Mouse (Mus musculus) limb, embryonic 14.5 days (tissue): ENCODE data around the gene Ctnnd2. TPM values are rescaled to one million over a fixed set of nuclear protein-coding genes. Genes with fewer than 3 reads are reported as not detected.

Experiments
- ATAC-seq: fragments of 200-750 bp; cut with Nextera tagmentation; 2 replicates; pipeline ENCODE4 v1.8.0; 2017; ENCODE audit warnings: low read depth, moderate number of reproducible peaks, moderate TSS enrichment; ENCODE audit not compliant: low FRiP score
- DNase-seq: peaks from one replicate; pipeline ENCODE4 v3.0.0-alpha.2; 2015; ENCODE audit warnings: low spot score
- H3K27ac ChIP-seq: fragments of 300-500 bp; sonication (generic); replicated peaks from 2 replicates; pipeline ENCODE4 v1.5.1; 2014; ENCODE audit warnings: low read depth, mild to moderate bottlenecking, low read length, moderate library complexity, mixed read lengths
- H3K27me3 ChIP-seq: fragments of 300-500 bp; sonication (generic); 2 replicates; pipeline ENCODE4 v1.6.1; 2014; ENCODE audit warnings: low read length, mixed read lengths; ENCODE audit not compliant: control insufficient read depth, insufficient read depth
- H3K36me3 ChIP-seq: fragments of 300-500 bp; sonication (generic); 2 replicates; pipeline ENCODE4 v1.6.1; 2014; ENCODE audit warnings: mild to moderate bottlenecking, low read length, moderate library complexity, mixed read lengths; ENCODE audit not compliant: control insufficient read depth, insufficient read depth
- H3K4me1 ChIP-seq: fragments of 300-500 bp; sonication (generic); 2 replicates; pipeline ENCODE4 v1.6.1; 2014; ENCODE audit warnings: antibody characterized with exemption, low read length, mixed read lengths; ENCODE audit not compliant: control insufficient read depth, insufficient read depth
- H3K4me2 ChIP-seq: fragments of 300-500 bp; sonication (generic); replicated peaks from 2 replicates; pipeline ENCODE4 v1.6.1; 2014; ENCODE audit warnings: low read depth, mild to moderate bottlenecking, low read length, moderate library complexity; ENCODE audit not compliant: severe bottlenecking
- H3K4me3 ChIP-seq: fragments of 300-500 bp; sonication (generic); replicated peaks from 2 replicates; pipeline ENCODE4 v1.5.1; 2014; ENCODE audit warnings: low read length
- H3K9ac ChIP-seq: fragments of 300-500 bp; sonication (generic); 2 replicates; pipeline ENCODE4 v1.6.1; 2014; ENCODE audit warnings: mild to moderate bottlenecking, low read depth, low read length, moderate library complexity; ENCODE audit not compliant: severe bottlenecking
- H3K9me3 ChIP-seq: fragments of 300-500 bp; sonication (generic); 2 replicates; pipeline ENCODE4 v1.6.1; 2016; ENCODE audit warnings: low read length; ENCODE audit not compliant: control insufficient read depth
- POLR2A ChIP-seq: fragments of 200-500 bp; IDR thresholded peaks from 2 replicates; pipeline ENCODE4 v1.8.0; 2012; ENCODE audit warnings: inconsistent platforms, mild to moderate bottlenecking, moderate library complexity, borderline replicate concordance; ENCODE audit not compliant: insufficient read depth, insufficient read length; ENCODE audit errors: extremely low read depth
- WGBS: fragments of 180-500 bp; shearing (Covaris S2); extraction: QIAGEN DNeasy Blood & Tissue Kit; methylation state at CpG from one replicate; pipeline ENCODE4 v1.1.7; 2014; 5-methylcytosine and 5-hydroxymethylcytosine counted together
- polyA plus RNA-seq, 2 experiments: library from polyadenylated mRNA; depleted of rRNA in 1 of 2; stranded (reverse) in 1 of 2; unstranded in 1 of 2; fragments of >200 nt; fragmentation: Nextera tagmentation in 1 of 2; extraction: Ambion mirVana in 1 of 2; gene quantifications; 2 replicates each; pipeline versions ENCODE4 v1.2.1 to v1.2.3; 2012 to 2014

The Ctnnd2 gene
- polyA plus RNA-seq, 2 experiments, result 3.6 to 4.2 TPM

DNA sequence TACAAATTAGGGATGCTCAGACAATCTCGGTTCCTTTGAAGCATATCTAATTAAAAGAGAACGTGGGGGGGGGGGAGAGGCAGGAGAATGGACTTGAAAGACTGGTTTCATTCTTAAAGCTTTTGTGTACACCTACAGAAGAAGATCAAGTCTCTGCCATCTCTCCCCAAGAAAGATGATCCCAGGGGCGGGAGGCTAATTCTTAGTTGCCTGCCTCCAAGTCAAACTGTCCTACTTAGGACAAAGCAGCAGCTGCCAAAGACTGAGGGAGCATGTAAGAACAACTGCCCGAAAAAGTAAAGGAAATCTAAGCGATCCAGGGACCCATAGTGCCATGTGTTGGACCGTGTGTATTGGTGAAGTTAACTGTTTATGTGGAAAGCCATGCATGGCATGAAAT, 836.2 kb downstream of the Ctnnd2 start:
- 69% methylated on average over 6 of the region's 6 CpGs for WGBS
- no peaks in the 10 kb centered on the region for H3K27me3 ChIP-seq
- no peaks in the 10 kb centered on the region for H3K9me3 ChIP-seq
- no peaks in the 10 kb centered on the region for H3K36me3 ChIP-seq
- H3K4me3 ChIP-seq, result no peak overlapping the region
- no peak overlapping the region for H3K27ac ChIP-seq
- DNase-seq (no peak), ATAC-seq (no peak)
- no peak overlapping the region for H3K4me2 ChIP-seq
- no peak for TF ChIP-seq POLR2A
- H3K4me1 ChIP-seq, result no peaks in the 10 kb centered on the region
- no peak overlapping the region for H3K9ac ChIP-seq

DNA sequence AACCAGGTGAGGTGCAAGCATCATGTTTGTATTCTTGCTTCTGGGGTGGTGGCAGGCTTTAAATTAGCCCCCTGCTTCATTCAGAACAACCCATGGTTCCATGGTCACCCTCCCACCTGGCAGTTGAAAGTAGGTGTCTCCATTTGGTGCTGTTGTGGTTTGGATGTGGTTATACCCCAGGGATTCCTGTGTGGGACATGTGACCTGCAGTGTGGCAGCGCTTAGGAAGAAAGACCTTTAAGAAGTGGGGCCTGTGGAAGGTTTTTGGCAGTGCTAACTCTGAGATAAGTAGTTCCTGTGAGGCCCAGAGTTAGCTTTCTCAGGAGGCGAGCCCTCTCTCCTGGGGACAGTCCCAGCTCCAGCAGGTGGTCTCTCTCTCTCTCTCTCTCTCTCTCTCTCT, 848.4 kb downstream of the Ctnnd2 start:
- ATAC-seq (no peak), DNase-seq (no peak)
- WGBS, result 60% methylated on average over 2 of the region's 2 CpGs
- no peak overlapping the region for H3K27ac ChIP-seq
- no peak overlapping the region for H3K4me2 ChIP-seq
- H3K4me3 ChIP-seq, result no peak overlapping the region
- H3K9me3 ChIP-seq, result no peaks in the 10 kb centered on the region
- no peak for TF ChIP-seq POLR2A
- H3K4me1 ChIP-seq, result no peaks in the 10 kb centered on the region
- H3K27me3 ChIP-seq, result no peaks in the 10 kb centered on the region
- H3K36me3 ChIP-seq, result no peaks in the 10 kb centered on the region
- H3K9ac ChIP-seq, result no peak overlapping the region

DNA sequence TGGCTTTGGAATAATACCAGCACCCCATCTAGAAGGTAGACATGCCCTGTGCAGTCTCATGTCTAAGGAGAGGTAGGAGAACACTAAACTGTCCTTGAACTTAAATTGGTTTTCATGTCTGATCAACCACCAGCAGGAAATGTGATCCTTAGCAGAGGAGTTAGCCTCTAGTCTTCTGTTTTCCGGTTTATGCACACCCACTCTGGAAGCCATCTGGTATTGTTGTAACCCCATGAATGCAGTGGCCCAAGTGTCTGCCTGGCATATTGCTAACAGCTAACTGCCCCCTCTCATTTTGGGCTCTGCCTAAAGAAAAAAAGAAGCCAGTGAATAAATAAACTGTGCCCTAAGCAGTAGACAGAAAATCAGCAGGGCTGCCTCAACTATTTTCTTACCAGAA, 849.6 kb downstream of the Ctnnd2 start:
- TF ChIP-seq POLR2A, result no peak
- no peaks in the 10 kb centered on the region for H3K36me3 ChIP-seq
- H3K27me3 ChIP-seq, result no peaks in the 10 kb centered on the region
- H3K9ac ChIP-seq, result no peak overlapping the region
- H3K4me3 ChIP-seq, result no peak overlapping the region
- DNase-seq, result no peak
- H3K4me2 ChIP-seq, result no peak overlapping the region
- no peaks in the 10 kb centered on the region for H3K9me3 ChIP-seq
- H3K4me1 ChIP-seq, result no peaks in the 10 kb centered on the region
- H3K27ac ChIP-seq, result no peak overlapping the region
- WGBS, result 39% methylated on average over 1 of the region's 1 CpGs
- no peak for ATAC-seq

DNA sequence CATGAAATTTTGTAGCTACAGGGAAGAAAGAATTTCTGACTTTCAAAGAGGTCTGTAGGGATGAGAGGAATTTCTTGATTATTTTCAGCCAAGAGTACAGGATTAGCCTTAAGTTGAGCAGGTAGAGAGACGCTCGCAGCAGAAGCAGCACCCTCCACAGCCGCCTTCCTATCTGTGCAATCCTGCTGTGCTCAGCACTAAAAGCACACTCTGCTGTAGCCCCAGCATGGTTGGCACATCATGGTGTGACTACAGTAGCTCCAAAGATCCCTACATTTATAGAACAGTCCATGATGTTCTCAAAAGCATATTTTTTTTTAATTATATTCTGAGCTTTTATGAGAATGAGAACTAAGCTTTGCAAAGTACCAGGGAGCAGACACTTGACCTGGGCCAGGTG, 850.1 kb downstream of the Ctnnd2 start:
- H3K9ac ChIP-seq, result no peak overlapping the region
- ATAC-seq (no peak), DNase-seq (no peak)
- no peaks in the 10 kb centered on the region for H3K27me3 ChIP-seq
- WGBS, result 83% methylated on average over 3 of the region's 3 CpGs
- H3K36me3 ChIP-seq, result no peaks in the 10 kb centered on the region
- no peak for TF ChIP-seq POLR2A
- no peak overlapping the region for H3K27ac ChIP-seq
- H3K4me2 ChIP-seq, result no peak overlapping the region
- no peaks in the 10 kb centered on the region for H3K9me3 ChIP-seq
- no peaks in the 10 kb centered on the region for H3K4me1 ChIP-seq
- H3K4me3 ChIP-seq, result no peak overlapping the region

DNA sequence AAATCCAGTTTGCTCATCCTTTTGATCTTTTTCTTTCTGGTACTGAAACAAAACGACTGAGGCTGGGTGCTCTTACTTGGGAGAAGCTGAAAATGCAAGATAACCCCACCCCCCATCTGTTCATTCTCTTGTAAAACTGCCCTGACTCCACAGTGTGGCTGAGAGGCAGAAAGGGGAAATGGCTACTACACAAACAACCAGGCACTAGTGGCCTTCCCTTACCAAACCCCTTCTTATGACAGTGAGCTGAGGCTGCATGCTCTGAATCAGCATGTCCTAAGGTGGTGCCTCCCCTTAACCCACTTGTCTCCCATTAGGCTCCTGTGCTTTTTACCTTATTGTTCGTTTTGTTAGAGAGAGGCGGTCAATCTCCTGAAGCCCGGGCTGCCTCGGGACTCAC, 851.4 kb downstream of the Ctnnd2 start:
- WGBS, result 82% methylated on average over 5 of the region's 5 CpGs
- no peak for ATAC-seq

More for the DNA sequence above, 851.4 kb downstream of the Ctnnd2 start:
- no peak overlapping the region for H3K9ac ChIP-seq
- H3K9me3 ChIP-seq, result no peaks in the 10 kb centered on the region
- no peak for DNase-seq
- H3K4me3 ChIP-seq, result no peak overlapping the region
- no peak overlapping the region for H3K4me2 ChIP-seq
- no peaks in the 10 kb centered on the region for H3K27me3 ChIP-seq
- no peak overlapping the region for H3K27ac ChIP-seq
- H3K36me3 ChIP-seq, result no peaks in the 10 kb centered on the region
- no peaks in the 10 kb centered on the region for H3K4me1 ChIP-seq
- no peak for TF ChIP-seq POLR2A
